ENCODE assay signal across 12 mouse cellular contexts in genomic region chr3:146375224-146375657, GRCm38 (mm10). TPM values are rescaled to one million over a fixed set of nuclear protein-coding genes. Genes with fewer than 3 reads are reported as not detected.
DNase-seq lines count a peak whose midpoint lies in the region; ATAC-seq lines count a peak whose summit lies in the region.
"Had no signal": no experiment of that assay in that cellular context is flagged by ENCODE, and none has a peak within 500 bp of the region (broad histone marks: within the 10 kb centered on the region; RNA-seq: fewer than 3 reads in every experiment).

No protein-coding gene starts in this region.

- DNase-seq in hindbrain, embryonic 11.5 days (ENCODE audit: low spot score) = peak; percentile 33
- peak; percentile 35 for DNase-seq in neural tube, embryonic 11.5 days (ENCODE audit: low spot score)
- DNase-seq in gastrocnemius, postnatal 4 days (ENCODE audit: low spot score in 2 of 2) = no peak
- DNase-seq in left cerebral cortex, postnatal 36 days (ENCODE audit: low spot score in 2 of 2) = no peak
- DNase-seq in frontal cortex, postnatal 10 days (ENCODE audit: low spot score in 2 of 2) = no peak
- DNase-seq: cerebellum, adult 8-10 months had no signal

- H3K27me3 ChIP-seq in hindbrain, embryonic 11.5 days (ENCODE audit: control insufficient read depth, insufficient read depth, low read length) = peaks cover 43% of the 10 kb centered on the region
- H3K27me3 ChIP-seq in hindbrain, embryonic 12.5 days = peaks cover 68% of the 10 kb centered on the region
- H3K27me3 ChIP-seq in neural tube, embryonic 11.5 days (ENCODE audit: control insufficient read depth, insufficient read depth, low read length) = peaks cover 26% of the 10 kb centered on the region; the same call in 1 of the 2 replicates
- peaks cover 35% of the 10 kb centered on the region for H3K27me3 ChIP-seq in neural tube, embryonic 15.5 days (replicated peaks)
- peaks cover 76% of the 10 kb centered on the region for H3K27me3 ChIP-seq in hindbrain, embryonic 13.5 days
- H3K27me3 ChIP-seq: embryonic facial prominence, embryonic 13.5 days; heart, embryonic 13.5 days had no signal

- H3K4me1 ChIP-seq in hindbrain, embryonic 11.5 days (replicated peaks; ENCODE audit: control insufficient read depth, insufficient read depth, low read length) = peaks cover 3% of the 10 kb centered on the region; the same call in 1 of the 2 replicates
- H3K4me1 ChIP-seq in hindbrain, embryonic 12.5 days = peaks cover 19% of the 10 kb centered on the region
- H3K4me1 ChIP-seq in neural tube, embryonic 11.5 days (ENCODE audit: control insufficient read depth, insufficient read depth, low read length) = 0 out of 2 replicates have a peak, but pooled peaks cover 2% of the 10 kb centered on the region
- peaks cover 6% of the 10 kb centered on the region; the same call in 1 of the 2 replicates for H3K4me1 ChIP-seq in neural tube, embryonic 15.5 days
- H3K4me1 ChIP-seq in hindbrain, embryonic 13.5 days (replicated peaks) = peaks cover 14% of the 10 kb centered on the region

- H3K4me2 ChIP-seq in hindbrain, embryonic 11.5 days (replicated peaks; ENCODE audit: low read depth, low read length) = no peak overlapping the region
- H3K4me2 ChIP-seq in hindbrain, embryonic 12.5 days (replicated peaks) = no peak overlapping the region
- H3K4me2 ChIP-seq in neural tube, embryonic 11.5 days (ENCODE audit: low read depth) = no peak overlapping the region
- H3K4me2 ChIP-seq in neural tube, embryonic 15.5 days = no peak overlapping the region
- H3K4me2 ChIP-seq in hindbrain, embryonic 13.5 days = no peak overlapping the region
- H3K4me2 ChIP-seq: embryonic facial prominence, embryonic 13.5 days; heart, embryonic 13.5 days had no signal

- H3K36me3 ChIP-seq in hindbrain, embryonic 11.5 days (ENCODE audit: control insufficient read depth, insufficient read depth, low read length) = no peaks in the 10 kb centered on the region
- no peaks in the 10 kb centered on the region for H3K36me3 ChIP-seq in hindbrain, embryonic 12.5 days
- no peaks in the 10 kb centered on the region for H3K36me3 ChIP-seq in neural tube, embryonic 11.5 days (ENCODE audit: control insufficient read depth, insufficient read depth, low read length)
- no peaks in the 10 kb centered on the region for H3K36me3 ChIP-seq in neural tube, embryonic 15.5 days
- no peaks in the 10 kb centered on the region for H3K36me3 ChIP-seq in hindbrain, embryonic 13.5 days
- H3K36me3 ChIP-seq: embryonic facial prominence, embryonic 13.5 days; heart, embryonic 13.5 days had no signal

- intact Hi-C loops in left cerebral cortex, postnatal 36 days (cut with DNase I) = no loop called here

- H3K27ac ChIP-seq in hindbrain, embryonic 11.5 days (ENCODE audit: low read depth, low read length) = no peak overlapping the region
- H3K27ac ChIP-seq in hindbrain, embryonic 12.5 days = no peak overlapping the region
- no peak overlapping the region for H3K27ac ChIP-seq in neural tube, embryonic 11.5 days (ENCODE audit: low read depth, low read length)
- no peak overlapping the region for H3K27ac ChIP-seq in neural tube, embryonic 15.5 days (replicated peaks)
- no peak overlapping the region for H3K27ac ChIP-seq in hindbrain, embryonic 13.5 days
- H3K27ac ChIP-seq: embryonic facial prominence, embryonic 13.5 days; heart, embryonic 13.5 days had no signal

- no peaks in the 10 kb centered on the region for H3K9me3 ChIP-seq in hindbrain, embryonic 11.5 days (ENCODE audit: control insufficient read depth, low read length)
- H3K9me3 ChIP-seq in hindbrain, embryonic 12.5 days (replicated peaks) = no peaks in the 10 kb centered on the region
- no peaks in the 10 kb centered on the region for H3K9me3 ChIP-seq in neural tube, embryonic 11.5 days (ENCODE audit: control insufficient read depth, low read length)
- no peaks in the 10 kb centered on the region for H3K9me3 ChIP-seq in neural tube, embryonic 15.5 days (replicated peaks)
- H3K9me3 ChIP-seq in hindbrain, embryonic 13.5 days = no peaks in the 10 kb centered on the region
- H3K9me3 ChIP-seq: embryonic facial prominence, embryonic 13.5 days; heart, embryonic 13.5 days had no signal

- no peak overlapping the region for H3K9ac ChIP-seq in hindbrain, embryonic 11.5 days (ENCODE audit: low read depth, low read length)
- no peak overlapping the region for H3K9ac ChIP-seq in hindbrain, embryonic 12.5 days
- H3K9ac ChIP-seq in neural tube, embryonic 11.5 days (ENCODE audit: low read length) = no peak overlapping the region
- H3K9ac ChIP-seq in neural tube, embryonic 15.5 days (replicated peaks) = no peak overlapping the region
- no peak overlapping the region for H3K9ac ChIP-seq in hindbrain, embryonic 13.5 days
- H3K9ac ChIP-seq: embryonic facial prominence, embryonic 13.5 days; heart, embryonic 13.5 days had no signal

- H3K4me3 ChIP-seq in hindbrain, embryonic 11.5 days (ENCODE audit: low read depth, low read length) = no peak overlapping the region
- H3K4me3 ChIP-seq in hindbrain, embryonic 12.5 days = no peak overlapping the region
- H3K4me3 ChIP-seq in neural tube, embryonic 11.5 days (ENCODE audit: low read depth, low read length) = no peak overlapping the region
- no peak overlapping the region for H3K4me3 ChIP-seq in neural tube, embryonic 15.5 days (replicated peaks)
- no peak overlapping the region for H3K4me3 ChIP-seq in hindbrain, embryonic 13.5 days
- H3K4me3 ChIP-seq: embryonic facial prominence, embryonic 13.5 days; heart, embryonic 13.5 days; myocyte had no signal

- WGBS in hindbrain, embryonic 11.5 days = 21% methylated on average over 4 of the region's 4 CpGs
- 27% methylated on average over 4 of the region's 4 CpGs for WGBS in hindbrain, embryonic 12.5 days
- 31% methylated on average over 4 of the region's 4 CpGs for WGBS in neural tube, embryonic 11.5 days
- 20% methylated on average over 4 of the region's 4 CpGs for WGBS in neural tube, embryonic 15.5 days
- 9% methylated on average over 4 of the region's 4 CpGs for WGBS in hindbrain, embryonic 13.5 days

- ATAC-seq in hindbrain, embryonic 11.5 days (ENCODE audit: low FRiP score) = no peak
- no peak for ATAC-seq in hindbrain, embryonic 12.5 days (ENCODE audit: low FRiP score)
- no peak for ATAC-seq in neural tube, embryonic 11.5 days (ENCODE audit: insufficient read depth, low FRiP score, low TSS enrichment)
- ATAC-seq in neural tube, embryonic 15.5 days (ENCODE audit: low FRiP score) = no peak
- 0 out of 2 replicates have a peak, but pooled peaks have one; percentile 45 for ATAC-seq in hindbrain, embryonic 13.5 days (ENCODE audit: low FRiP score)

RNA-seq across cellular contexts. Expression of gene Ssx2ip, which starts 29.2 kb away (rescaled TPM):
- 25.1 and 28.0 TPM in 2 replicates for polyA plus RNA-seq in hindbrain, embryonic 11.5 days (2014; fragmentation: Nextera tagmentation; extraction: Ambion mirVana)
- polyA plus RNA-seq in hindbrain, embryonic 12.5 days (2016; fragmentation: Nextera tagmentation; extraction: Ambion mirVana) = 20.9 and 25.5 TPM in 2 replicates
- polyA plus RNA-seq in neural tube, embryonic 11.5 days (2014; fragmentation: Nextera tagmentation; extraction: Ambion mirVana) = 28.1 and 28.8 TPM in 2 replicates
- 16.7 and 19.3 TPM in 2 replicates for polyA plus RNA-seq in neural tube, embryonic 15.5 days (2015; fragmentation: Nextera tagmentation; extraction: Ambion mirVana)
- 13.3 and 14.4 TPM in 2 replicates for polyA plus RNA-seq in hindbrain, embryonic 13.5 days (2015; fragmentation: Nextera tagmentation; extraction: Ambion mirVana)
- 10 to 100 TPM; 20.2 to 22.6 TPM for total RNA-seq in gastrocnemius, postnatal 4 days (2021)
- total RNA-seq in left cerebral cortex, postnatal 36 days (2021) = 10 to 100 TPM; 87.7 to 89.5 TPM

Comparison
In these comparisons a context has a peak if more than half of its experiments do, and no peak if none do; other contexts are left out.
1. DNase-seq: peak in hindbrain, embryonic 11.5 days (single experiment) and neural tube, embryonic 11.5 days (single experiment); none in gastrocnemius, postnatal 4 days (0 of 2), left cerebral cortex, postnatal 36 days (0 of 2) and frontal cortex, postnatal 10 days (0 of 2).